Mouse (Mus musculus): Measurements from ENCODE around the gene Tnfrsf21. TPM values are rescaled to one million over a fixed set of nuclear protein-coding genes. Genes with fewer than 3 reads are reported as not detected.

Gene Tnfrsf21
- polyA plus RNA-seq, 1 experiment: 5.3 TPM

DNA sequence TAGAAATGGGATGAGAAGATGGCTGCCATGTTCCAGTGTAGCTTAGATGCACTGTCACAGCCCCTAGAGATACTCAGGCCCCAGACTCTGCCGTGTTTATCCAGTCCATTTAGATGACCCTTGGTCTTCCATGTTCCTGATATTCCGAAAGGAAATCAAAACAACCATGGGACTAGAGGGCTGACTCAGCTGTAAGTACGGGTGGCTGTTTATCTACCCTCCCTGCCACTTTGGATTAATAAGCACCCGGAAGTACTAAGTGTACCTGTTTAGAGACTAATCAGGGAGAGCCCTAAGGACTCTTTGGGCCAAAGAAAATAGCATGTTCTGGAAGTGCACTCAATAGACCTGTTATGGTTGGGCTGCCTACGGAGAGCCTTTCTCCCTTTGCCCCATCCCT lies 64.9 kb downstream of the Tnfrsf21 start:
- no peaks in the 10 kb centered on the region for H3K9me3 ChIP-seq (ENCODE audit: control insufficient read depth, low read length)
- H3K4me3 ChIP-seq (replicated peaks): no peak overlapping the region
- H3K27me3 ChIP-seq (ENCODE audit: control insufficient read depth): no peaks in the 10 kb centered on the region
- H3K4me1 ChIP-seq (ENCODE audit: control insufficient read depth): peaks cover 42% of the 10 kb centered on the region
- peaks cover 81% of the 10 kb centered on the region for H3K36me3 ChIP-seq (ENCODE audit: control insufficient read depth)
- no peak for TF ChIP-seq GATA1 (IDR thresholded peaks at IDR 0.05; ENCODE audit: low read length)
- TF ChIP-seq TAL1 (IDR thresholded peaks at IDR 0.05; ENCODE audit: low read length): no peak

DNA sequence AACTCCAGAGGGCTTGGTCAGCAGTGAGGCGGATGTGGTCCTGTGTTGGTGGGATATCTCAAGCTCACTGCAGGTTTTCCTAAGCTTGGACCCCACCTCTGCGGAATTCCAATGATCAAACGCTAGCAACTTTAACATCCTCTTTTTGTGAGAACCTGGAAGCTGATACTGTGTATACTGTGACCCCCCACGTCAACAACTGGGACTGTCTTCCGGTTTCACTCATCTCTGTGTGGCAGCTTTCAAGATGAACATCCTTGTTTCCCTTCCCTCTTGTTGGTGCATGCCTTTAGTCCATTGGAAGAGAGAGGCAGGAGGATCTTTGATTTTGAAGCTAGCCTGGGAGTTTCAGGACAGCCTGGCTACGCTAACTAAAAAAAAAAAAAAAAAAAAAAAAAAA lies 73.1 kb downstream of the Tnfrsf21 start:
- peaks cover 88% of the 10 kb centered on the region for H3K36me3 ChIP-seq (ENCODE audit: control insufficient read depth)

DNA sequence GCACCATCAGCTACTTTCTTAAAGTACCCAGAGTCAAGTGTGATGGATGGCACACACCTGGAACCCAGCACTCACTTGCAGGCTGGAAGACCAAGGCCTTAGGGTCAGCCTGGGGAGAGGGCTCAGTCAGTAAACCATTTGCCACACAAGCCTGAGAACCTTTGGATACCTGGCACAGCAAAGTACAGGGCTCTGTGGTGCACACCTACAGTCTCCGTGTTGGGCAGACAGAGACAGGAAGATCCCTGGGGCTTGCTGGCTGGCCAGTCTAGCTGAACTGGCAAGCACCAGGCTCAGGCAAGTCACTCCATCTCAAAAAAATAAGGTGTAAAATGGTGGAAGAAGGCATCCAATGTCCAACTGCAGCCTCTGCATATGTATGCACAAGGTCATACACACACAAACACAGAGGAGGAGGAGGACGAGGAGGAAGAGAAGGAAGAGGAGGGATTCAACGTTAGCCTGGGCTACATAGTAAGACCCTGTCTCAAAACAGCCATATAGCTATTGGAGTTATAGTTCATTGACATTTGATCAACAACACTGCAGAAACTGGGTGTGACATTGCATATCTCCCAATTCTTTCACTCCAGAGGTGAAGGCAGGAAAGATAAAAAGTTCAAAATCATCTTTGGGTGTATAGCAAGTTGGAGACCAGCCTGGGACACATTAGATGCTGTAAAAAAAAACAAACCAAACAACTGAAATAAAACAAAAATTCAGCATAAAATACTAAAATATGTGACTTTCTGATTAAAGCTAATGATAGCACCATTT lies 74.8 kb downstream of the Tnfrsf21 start:
- Histone ChIP-seq H3K4me3 (replicated peaks) (peak overlapping the region; percentile 33), H3K4me1 (ENCODE audit: control insufficient read depth) (peaks cover 55% of the 10 kb centered on the region), H3K27me3 (ENCODE audit: control insufficient read depth) (no peaks in the 10 kb centered on the region), H3K36me3 (ENCODE audit: control insufficient read depth) (peaks cover 72% of the 10 kb centered on the region), H3K9me3 (ENCODE audit: control insufficient read depth, low read length) (no peaks in the 10 kb centered on the region)
- TF ChIP-seq GATA1 (IDR thresholded peaks at IDR 0.05; ENCODE audit: low read length): peak; percentile 63
- TF ChIP-seq TAL1 (IDR thresholded peaks at IDR 0.05; ENCODE audit: low read length): peak; percentile 40; the same call in 1 of the 3 replicates

More for the DNA sequence above, 73.1 kb downstream of the Tnfrsf21 start:
- Histone ChIP-seq H3K4me3 (replicated peaks) (no peak overlapping the region), H3K9me3 (ENCODE audit: control insufficient read depth, low read length) (no peaks in the 10 kb centered on the region), H3K4me1 (ENCODE audit: control insufficient read depth) (peaks cover 53% of the 10 kb centered on the region), H3K27me3 (ENCODE audit: control insufficient read depth) (no peaks in the 10 kb centered on the region)
- TF ChIP-seq GATA1 (IDR thresholded peaks at IDR 0.05; ENCODE audit: low read length) (no peak), TAL1 (IDR thresholded peaks at IDR 0.05; ENCODE audit: low read length) (no peak)

DNA sequence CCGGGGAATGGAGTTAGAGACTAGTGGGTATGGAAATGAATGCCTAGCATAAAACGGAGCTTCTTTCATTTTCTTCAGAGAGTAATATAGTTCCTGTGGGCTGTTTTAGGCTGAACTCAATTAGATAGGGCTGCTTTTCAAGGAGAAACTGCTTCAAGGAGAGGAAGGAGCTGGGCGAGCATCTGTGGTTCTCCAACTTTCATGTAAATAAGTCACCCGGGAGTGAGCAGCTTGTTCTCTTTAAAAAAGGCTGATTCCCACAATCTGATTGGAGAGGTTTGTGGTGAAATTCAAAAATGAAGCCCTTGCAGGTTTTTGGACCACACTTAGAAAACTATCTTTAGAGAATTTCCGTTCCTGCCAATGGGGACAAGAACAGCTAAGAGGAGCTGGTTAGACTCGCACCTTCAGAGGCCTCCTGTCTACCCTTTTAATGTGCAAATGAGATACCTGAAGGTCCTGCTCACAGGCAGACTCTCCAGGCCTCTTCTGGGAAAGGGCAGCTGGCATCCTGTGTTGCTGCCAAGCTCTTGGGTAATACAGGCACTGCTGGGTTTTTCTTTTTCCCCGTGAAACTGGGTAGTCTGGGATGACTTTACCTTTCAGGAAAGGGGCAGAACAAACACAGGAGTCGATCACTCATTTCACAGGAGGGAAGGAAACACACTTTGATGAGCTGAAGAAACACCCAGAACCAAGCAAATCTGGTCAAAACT lies 76.1 kb downstream of the Tnfrsf21 start:
- Histone ChIP-seq H3K27me3 (ENCODE audit: control insufficient read depth) (no peaks in the 10 kb centered on the region), H3K9me3 (ENCODE audit: control insufficient read depth, low read length) (no peaks in the 10 kb centered on the region), H3K4me1 (ENCODE audit: control insufficient read depth) (peaks cover 59% of the 10 kb centered on the region), H3K4me3 (replicated peaks) (no peak overlapping the region), H3K36me3 (ENCODE audit: control insufficient read depth) (peaks cover 61% of the 10 kb centered on the region)
- TF ChIP-seq GATA1 (IDR thresholded peaks at IDR 0.05; ENCODE audit: low read length): no peak
- no peak for TF ChIP-seq TAL1 (IDR thresholded peaks at IDR 0.05; ENCODE audit: low read length)

DNA sequence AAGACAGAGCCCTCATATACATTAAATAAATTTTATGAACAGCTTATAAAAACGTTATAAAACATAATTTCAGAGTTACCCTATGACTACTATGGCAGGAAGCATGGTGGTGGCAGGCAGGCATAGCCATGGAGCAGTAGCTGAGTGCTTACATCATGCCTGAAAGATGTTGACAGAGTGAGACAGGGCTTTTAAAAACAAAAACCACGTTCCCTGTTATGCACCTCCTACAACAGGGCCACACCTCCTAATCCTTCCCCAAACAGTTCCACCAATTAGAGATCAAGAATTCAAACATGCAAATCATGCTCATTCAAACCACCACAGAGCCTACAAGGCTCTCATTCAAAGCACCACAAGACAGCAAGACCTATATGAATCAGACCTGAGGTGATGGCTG lies 77.9 kb downstream of the Tnfrsf21 start:
- no peaks in the 10 kb centered on the region for H3K27me3 ChIP-seq (ENCODE audit: control insufficient read depth)
- H3K4me3 ChIP-seq (replicated peaks): no peak overlapping the region
- no peak for TF ChIP-seq GATA1 (IDR thresholded peaks at IDR 0.05; ENCODE audit: low read length)
- TF ChIP-seq TAL1 (IDR thresholded peaks at IDR 0.05; ENCODE audit: low read length): no peak
- no peaks in the 10 kb centered on the region for H3K9me3 ChIP-seq (ENCODE audit: control insufficient read depth, low read length)
- H3K4me1 ChIP-seq (ENCODE audit: control insufficient read depth): peaks cover 54% of the 10 kb centered on the region
- H3K36me3 ChIP-seq (ENCODE audit: control insufficient read depth): peaks cover 42% of the 10 kb centered on the region

DNA sequence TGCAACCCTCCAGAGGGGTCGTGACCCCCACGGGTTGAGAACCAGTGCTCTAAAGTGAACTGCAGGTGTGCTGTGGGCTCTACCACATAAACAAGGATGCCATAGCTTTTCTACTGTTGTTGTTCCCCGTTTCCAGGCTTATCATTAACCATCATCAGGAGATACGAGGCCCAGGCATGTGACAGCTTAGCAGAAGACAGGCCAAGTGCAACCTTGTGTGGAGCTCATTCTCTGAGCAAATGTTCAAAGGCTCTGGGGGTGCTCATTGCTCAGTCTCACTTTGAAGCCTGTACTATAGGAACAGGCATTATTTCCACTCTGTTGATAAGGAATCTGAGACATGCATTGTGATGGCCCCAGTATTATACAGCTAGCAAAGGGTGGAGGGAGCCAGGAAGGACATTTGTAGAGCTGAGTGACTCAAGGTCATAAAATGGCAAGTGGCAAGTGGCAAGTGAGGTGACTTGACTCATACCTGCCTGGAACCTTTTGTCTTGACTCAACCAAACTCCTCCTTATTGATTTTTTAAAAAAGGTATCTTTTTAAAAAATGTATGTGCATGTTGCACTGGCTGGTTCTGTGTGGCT lies 80.8 kb downstream of the Tnfrsf21 start:
- H3K9me3 ChIP-seq (ENCODE audit: control insufficient read depth, low read length): no peaks in the 10 kb centered on the region

DNA sequence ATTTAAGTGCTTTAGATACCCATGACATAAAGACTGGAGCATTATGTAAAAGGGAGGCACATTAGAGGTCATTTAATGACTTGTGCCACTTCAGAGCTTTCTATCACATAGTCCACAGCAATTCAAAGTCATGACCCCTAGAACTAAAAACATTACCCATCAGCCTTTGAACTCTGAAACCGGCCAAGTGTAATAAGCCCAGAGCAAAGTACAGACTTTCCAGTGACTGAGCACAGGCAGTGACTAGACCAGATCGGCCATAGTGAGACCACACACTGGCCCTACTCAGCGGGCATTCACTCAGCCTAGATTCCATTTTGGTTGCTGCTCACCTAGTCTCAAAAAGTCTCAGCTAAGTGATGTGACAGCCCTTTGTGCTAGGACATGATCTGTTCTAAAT lies 89.8 kb downstream of the Tnfrsf21 start:
- H3K4me3 ChIP-seq (replicated peaks): no peak overlapping the region
- no peaks in the 10 kb centered on the region for H3K4me1 ChIP-seq (ENCODE audit: control insufficient read depth)
- H3K27me3 ChIP-seq (ENCODE audit: control insufficient read depth): peaks cover 4% of the 10 kb centered on the region
- no peaks in the 10 kb centered on the region for H3K36me3 ChIP-seq (ENCODE audit: control insufficient read depth)
- TF ChIP-seq GATA1 (IDR thresholded peaks at IDR 0.05; ENCODE audit: low read length) (no peak), TAL1 (IDR thresholded peaks at IDR 0.05; ENCODE audit: low read length) (no peak)
- H3K9me3 ChIP-seq (ENCODE audit: control insufficient read depth, low read length): no peaks in the 10 kb centered on the region

More for the DNA sequence above, 80.8 kb downstream of the Tnfrsf21 start:
- no peak for TF ChIP-seq TAL1 (IDR thresholded peaks at IDR 0.05; ENCODE audit: low read length)
- Histone ChIP-seq H3K27me3 (ENCODE audit: control insufficient read depth) (no peaks in the 10 kb centered on the region; the same call in 1 of the 2 replicates), H3K36me3 (ENCODE audit: control insufficient read depth) (peaks cover 21% of the 10 kb centered on the region), H3K4me3 (replicated peaks) (no peak overlapping the region), H3K4me1 (ENCODE audit: control insufficient read depth) (peaks cover 29% of the 10 kb centered on the region)

DNA sequence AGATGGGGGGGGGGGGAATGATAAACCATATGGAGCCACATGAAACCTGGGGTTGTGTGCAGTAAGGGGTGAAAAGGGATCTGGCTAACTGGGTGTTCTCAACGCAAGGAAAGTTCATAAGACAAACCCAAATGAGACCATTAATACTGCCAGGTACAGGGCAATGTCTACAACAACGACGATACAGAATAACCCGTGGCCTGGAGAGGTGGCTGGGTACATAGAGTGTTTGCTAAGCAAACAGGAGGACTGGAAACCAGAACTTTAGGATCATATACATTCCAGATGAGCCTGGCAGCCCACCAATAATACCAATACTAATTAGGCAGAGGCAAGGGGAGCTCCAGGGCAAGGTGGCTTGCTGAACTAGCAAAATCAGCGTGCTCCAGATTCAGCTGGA lies 91.0 kb downstream of the Tnfrsf21 start:
- no peak for TF ChIP-seq GATA1 (IDR thresholded peaks at IDR 0.05; ENCODE audit: low read length)
- Histone ChIP-seq H3K36me3 (ENCODE audit: control insufficient read depth) (no peaks in the 10 kb centered on the region), H3K9me3 (ENCODE audit: control insufficient read depth, low read length) (no peaks in the 10 kb centered on the region), H3K4me1 (ENCODE audit: control insufficient read depth) (no peaks in the 10 kb centered on the region), H3K27me3 (ENCODE audit: control insufficient read depth) (peaks cover 4% of the 10 kb centered on the region), H3K4me3 (replicated peaks) (no peak overlapping the region)

DNA sequence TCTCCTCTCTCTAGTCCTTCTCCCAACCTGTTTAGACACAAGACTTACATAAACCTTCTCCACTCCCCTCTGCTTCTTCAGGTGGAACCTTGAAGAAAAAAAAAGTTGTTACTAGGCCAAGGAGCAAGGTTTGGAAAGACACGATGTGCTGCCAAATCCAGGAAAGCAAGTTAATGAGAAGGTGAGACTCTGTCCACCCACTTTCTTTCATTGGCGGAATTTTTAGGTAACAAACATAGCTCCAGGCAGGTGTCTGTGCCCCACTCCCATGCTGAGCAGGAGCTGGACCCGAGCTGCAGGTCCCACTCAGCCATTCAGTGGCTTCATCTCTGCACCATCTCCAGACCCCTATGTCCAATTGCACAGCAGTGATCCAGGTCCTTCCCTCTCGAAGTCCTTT lies 93.1 kb downstream of the Tnfrsf21 start:
- TF ChIP-seq GATA1 (IDR thresholded peaks at IDR 0.05; ENCODE audit: low read length) (no peak), TAL1 (IDR thresholded peaks at IDR 0.05; ENCODE audit: low read length) (no peak)
- H3K27me3 ChIP-seq (ENCODE audit: control insufficient read depth): peaks cover 4% of the 10 kb centered on the region
- no peaks in the 10 kb centered on the region for H3K9me3 ChIP-seq (ENCODE audit: control insufficient read depth, low read length)
- H3K36me3 ChIP-seq (ENCODE audit: control insufficient read depth): no peaks in the 10 kb centered on the region
- H3K4me3 ChIP-seq (replicated peaks): no peak overlapping the region
- peaks cover 3% of the 10 kb centered on the region for H3K4me1 ChIP-seq (ENCODE audit: control insufficient read depth)

Data from erythroblast, embryonic 14.5 days (primary cell).